Mouse (Mus musculus): Measurements from ENCODE around the gene Junb.

The Junb gene

GRCm38 (mm10) chr8:84981644-84982498 is 3.4 kb upstream of the Junb start:
- ChIA-PET CTCF (interaction anchor here in 2 of 4 experiments (10.2 to 10.4 kb wide), 2 partner anchors 6 to 7 kb away, joined by 176 to 250 read pairs; partner anchors contain the start of gene Hook2 (in 2 of the 2)), POLR2A (interaction anchor here in 3 of 4 experiments (0.5 to 30.0 kb wide), 20 partner anchors 4 to 1095 kb away, joined by 3 to 992 read pairs (median 18); partner anchors contain the start of genes Hook2 (in 3 of the 3), Asna1 (in 2 of the 3), Dhps (in 2 of the 3) and Gm49661 (in 2 of the 3))

GRCm38 (mm10) chr8:84980622-84981358 is 2.3 kb upstream of the Junb start:
- CTCF ChIA-PET: interaction anchor here in 3 of 4 experiments (0.7 to 10.4 kb wide), 8 partner anchors 7 to 78 kb away, joined by 3 to 250 read pairs (median 6); partner anchors contain the start of genes Hook2 (in 2 of the 3), Dnase2a (in 1 of the 3) and Tnpo2 (in 1 of the 3)
- POLR2A ChIA-PET: interaction anchor here (0.6 to 30.0 kb wide), 42 partner anchors 5 to 1094 kb away, joined by 3 to 992 read pairs (median 7); partner anchors contain the start of genes Dhps (in 3 of the 4), Hook2 (in 3 of the 4), Asna1 (in 2 of the 4) and Gm49661 (in 2 of the 4)

- POLR2A ChIA-PET: interaction anchor here (0.6 to 30.0 kb wide), 47 partner anchors 6 to 568 kb away, joined by 3 to 992 read pairs (median 9); partner anchors contain the start of genes Asna1 (in 3 of the 4), Dhps (in 3 of the 4), Gm49661 (in 3 of the 4) and Hook2 (in 3 of the 4)
- CTCF ChIA-PET: interaction anchor here in 3 of 4 experiments (0.7 to 10.4 kb wide), 10 partner anchors 8 to 96 kb away, joined by 3 to 250 read pairs (median 6); partner anchors contain the start of genes Hook2 (in 2 of the 3) and Tnpo2 (in 1 of the 3)
Measured at GRCm38 (mm10) chr8:84979599-84980421, 1.3 kb upstream of the Junb start.

- CTCF ChIA-PET: interaction anchor here (0.5 to 10.4 kb wide), 20 partner anchors 10 to 162 kb away, joined by 3 to 250 read pairs (median 6); partner anchors contain the start of gene Hook2 (in 2 of the 4)
- POLR2A ChIA-PET: interaction anchor here (0.6 to 30.0 kb wide), 85 partner anchors 5 to 1392 kb away, joined by 3 to 992 read pairs (median 9); partner anchors contain the start of genes Dhps (in 4 of the 4), Asna1 (in 3 of the 4), Hook2 (in 3 of the 4) and Tnpo2 (in 3 of the 4)
Measured at GRCm38 (mm10) chr8:84977435-84978247, 877 bp downstream of the Junb start.

GRCm38 (mm10) chr8:84976763-84977434 is 1.6 kb downstream of the Junb start:
- POLR2A ChIA-PET: interaction anchor here (0.6 to 30.0 kb wide), 113 partner anchors 4 to 910 kb away, joined by 3 to 992 read pairs (median 9); partner anchors contain the start of genes Hook2 (in 4 of the 4), Asna1 (in 3 of the 4), Calr (in 3 of the 4) and Dhps (in 3 of the 4)

GRCm38 (mm10) chr8:84976031-84976762 is 2.3 kb downstream of the Junb start:
- ChIA-PET CTCF (interaction anchor here (0.6 to 10.4 kb wide), 52 partner anchors 9 to 506 kb away, joined by 3 to 250 read pairs (median 6); partner anchors contain the start of genes Hook2 (in 3 of the 4), Tnpo2 (in 2 of the 4), Trir (in 2 of the 4) and Dnase2a (in 1 of the 4)), POLR2A (interaction anchor here (0.5 to 30.0 kb wide), 116 partner anchors 4 to 910 kb away, joined by 3 to 992 read pairs (median 8); partner anchors contain the start of genes Hook2 (in 4 of the 4), Asna1 (in 3 of the 4), Calr (in 3 of the 4) and Dhps (in 3 of the 4))

More at GRCm38 (mm10) chr8:84976763-84977434, 1.6 kb downstream of the Junb start:
- CTCF ChIA-PET: interaction anchor here (0.5 to 10.4 kb wide), 38 partner anchors 8 to 506 kb away, joined by 3 to 250 read pairs (median 7); partner anchors contain the start of genes Hook2 (in 3 of the 4), Nacc1 (in 1 of the 4), Tnpo2 (in 1 of the 4) and Trir (in 1 of the 4)

- ChIA-PET POLR2A (interaction anchor here (0.5 to 30.0 kb wide), 89 partner anchors 3 to 448 kb away, joined by 3 to 992 read pairs (median 10); partner anchors contain the start of genes Hook2 (in 4 of the 4), Asna1 (in 3 of the 4), Dhps (in 3 of the 4) and Tnpo2 (in 3 of the 4)), CTCF (interaction anchor here (0.6 to 10.4 kb wide), 54 partner anchors 9 to 507 kb away, joined by 3 to 250 read pairs (median 5); partner anchors contain the start of genes Hook2 (in 3 of the 4), Tnpo2 (in 2 of the 4), Dnase2a (in 1 of the 4) and Nacc1 (in 1 of the 4))
Measured at GRCm38 (mm10) chr8:84975434-84975833, 3.1 kb downstream of the Junb start.

- POLR2A ChIA-PET: interaction anchor here (0.5 to 30.0 kb wide), 55 partner anchors 2 to 442 kb away, joined by 3 to 992 read pairs (median 8); partner anchors contain the start of genes Hook2 (in 4 of the 4), Dhps (in 3 of the 4), Trir (in 3 of the 4) and Asna1 (in 2 of the 4)
- CTCF ChIA-PET: interaction anchor here (0.5 to 10.4 kb wide), 47 partner anchors 8 to 482 kb away, joined by 3 to 250 read pairs (median 5); partner anchors contain the start of genes Hook2 (in 3 of the 4), Tnpo2 (in 2 of the 4) and Man2b1 (in 1 of the 4)
Measured at GRCm38 (mm10) chr8:84974543-84975142, 3.9 kb downstream of the Junb start.

- ChIA-PET CTCF (interaction anchor here (0.5 to 10.4 kb wide), 41 partner anchors 7 to 1612 kb away, joined by 3 to 250 read pairs (median 5); partner anchors contain the start of genes Hook2 (in 3 of the 4), Tnpo2 (in 2 of the 4) and Man2b1 (in 1 of the 4)), POLR2A (interaction anchor here (0.5 to 30.0 kb wide), 44 partner anchors 1 to 442 kb away, joined by 3 to 992 read pairs (median 10); partner anchors contain the start of genes Hook2 (in 4 of the 4), Dhps (in 3 of the 4), Trir (in 3 of the 4) and Asna1 (in 2 of the 4))
Measured at GRCm38 (mm10) chr8:84973803-84974542, 4.5 kb downstream of the Junb start.

GRCm38 (mm10) chr8:84973079-84973478 is 5.4 kb downstream of the Junb start:
- CTCF ChIA-PET: interaction anchor here in 2 of 4 experiments (0.7 to 10.4 kb wide), 7 partner anchors 15 to 484 kb away, joined by 3 to 250 read pairs (median 74); partner anchors contain the start of gene Hook2 (in 2 of the 2)

GRCm38 (mm10) chr8:84970913-84971312 is 7.6 kb downstream of the Junb start:
- POLR2A ChIA-PET: interaction anchor here in 3 of 4 experiments (0.6 to 30.0 kb wide), 17 partner anchors 10 to 840 kb away, joined by 3 to 992 read pairs (median 5); partner anchors contain the start of genes Hook2 (in 2 of the 3), Junb (in 2 of the 3), Tnpo2 (in 2 of the 3) and Calr (in 1 of the 3)

More at GRCm38 (mm10) chr8:84973079-84973478, 5.4 kb downstream of the Junb start:
- POLR2A ChIA-PET: interaction anchor here (0.6 to 30.0 kb wide), 17 partner anchors 2 to 126 kb away, joined by 3 to 992 read pairs (median 74); partner anchors contain the start of genes Dhps (in 2 of the 4), Hook2 (in 2 of the 4), Junb (in 2 of the 4) and Tnpo2 (in 2 of the 4)

More at GRCm38 (mm10) chr8:84970913-84971312, 7.6 kb downstream of the Junb start:
- CTCF ChIA-PET: interaction anchor here in 1 of 4 experiments (1.1 kb wide), 1 partner anchor 19 kb away, joined by 3 read pairs; the partner anchor contains the start of gene Hook2

Measured in embryonic stem cell, embryonic (primary cell).